11 mouse cellular contexts compared by ENCODE assay signal in genomic region chr14:9475169-9475568, GRCm38 (mm10).
DNase-seq lines count a peak whose midpoint lies in the region; ATAC-seq lines count a peak whose summit lies in the region.
"Had no signal": no experiment of that assay in that cellular context is flagged by ENCODE, and none has a peak within 500 bp of the region (broad histone marks: within the 10 kb centered on the region; RNA-seq: fewer than 3 reads in every experiment).

No protein-coding gene starts in this region.

- H3K9ac ChIP-seq in forebrain, embryonic 15.5 days (replicated peaks), result no peak overlapping the region
- H3K9ac ChIP-seq: heart, embryonic 15.5 days had no signal

- H3K9me3 ChIP-seq in heart, embryonic 10.5 days, result no peaks in the 10 kb centered on the region
- no peaks in the 10 kb centered on the region for H3K9me3 ChIP-seq in forebrain, embryonic 15.5 days
- H3K9me3 ChIP-seq: heart, embryonic 15.5 days had no signal

- no peaks in the 10 kb centered on the region for H3K27me3 ChIP-seq in heart, embryonic 10.5 days (ENCODE audit: insufficient read depth, poor library complexity, severe bottlenecking)
- no peaks in the 10 kb centered on the region for H3K27me3 ChIP-seq in forebrain, embryonic 15.5 days
- H3K27me3 ChIP-seq: heart, embryonic 15.5 days; megakaryocyte, embryonic 14.5 days had no signal

- no peak overlapping the region for H3K4me3 ChIP-seq in heart, embryonic 10.5 days
- no peak overlapping the region for H3K4me3 ChIP-seq in brown adipose tissue, adult 24 weeks (ENCODE audit: insufficient read depth, low read depth, low read length)
- H3K4me3 ChIP-seq in forebrain, embryonic 15.5 days, result no peak overlapping the region
- H3K4me3 ChIP-seq: heart, embryonic 15.5 days; megakaryocyte, embryonic 14.5 days had no signal

- no peak for ATAC-seq in forebrain, embryonic 15.5 days (replicated peaks)

- DNase-seq in heart, adult 18-20 months, result peak; percentile 33 to 40
- DNase-seq in heart, embryonic 10.5 days (ENCODE audit: low spot score), result no peak
- DNase-seq in MN1 (ENCODE audit: low spot score), result peak; percentile 13
- DNase-seq in layer of hippocampus, adult 8-10 months (ENCODE audit: low spot score in 2 of 2), result peak; percentile 29 to 40
- DNase-seq in B cell, adult 2 months, result no peak
- no peak for DNase-seq in frontal cortex, postnatal 25 days (ENCODE audit: low spot score in 2 of 2)
- DNase-seq: kidney, adult 8-10 months had no signal

- no peaks in the 10 kb centered on the region for H3K4me1 ChIP-seq in heart, embryonic 10.5 days
- H3K4me1 ChIP-seq in brown adipose tissue, adult 24 weeks (ENCODE audit: control insufficient read depth, insufficient read depth, insufficient read length, low read length), result no peaks in the 10 kb centered on the region; the same call in 1 of the 2 replicates
- H3K4me1 ChIP-seq in forebrain, embryonic 15.5 days, result no peaks in the 10 kb centered on the region
- H3K4me1 ChIP-seq: heart, embryonic 15.5 days; megakaryocyte, embryonic 14.5 days had no signal

- no peak overlapping the region for H3K4me2 ChIP-seq in forebrain, embryonic 15.5 days (replicated peaks)
- H3K4me2 ChIP-seq: heart, embryonic 15.5 days had no signal

- H3K36me3 ChIP-seq in heart, embryonic 10.5 days, result no peaks in the 10 kb centered on the region
- H3K36me3 ChIP-seq in forebrain, embryonic 15.5 days, result no peaks in the 10 kb centered on the region
- H3K36me3 ChIP-seq: heart, embryonic 15.5 days had no signal

- 78% methylated on average over 7 of the region's 7 CpGs for WGBS in heart, embryonic 10.5 days
- WGBS in forebrain, embryonic 15.5 days, result 65% methylated on average over 7 of the region's 7 CpGs

- H3K27ac ChIP-seq in heart, embryonic 10.5 days, result no peak overlapping the region
- H3K27ac ChIP-seq in brown adipose tissue, adult 24 weeks (replicated peaks; ENCODE audit: low read depth, low read length), result 0 out of 2 replicates have a peak overlapping the region, but pooled peaks have one; percentile 9
- no peak overlapping the region for H3K27ac ChIP-seq in forebrain, embryonic 15.5 days (replicated peaks)
- H3K27ac ChIP-seq: heart, embryonic 15.5 days had no signal

Comparison
In these comparisons a context has a peak if more than half of its experiments do, and no peak if none do; other contexts are left out.
1. DNase-seq: peak in heart, adult 18-20 months (2 of 2), MN1 (single experiment) and layer of hippocampus, adult 8-10 months (2 of 2); none in heart, embryonic 10.5 days (single experiment), B cell, adult 2 months (0 of 2) and frontal cortex, postnatal 25 days (0 of 2).